Mouse (Mus musculus) forebrain, embryonic 12.5 days (tissue): ENCODE results near the gene Nr2f6. TPM values are rescaled to one million over a fixed set of nuclear protein-coding genes. Genes with fewer than 3 reads are reported as not detected.

ENCODE experiments used
- ATAC-seq: fragments of 200-750 bp; cut with Nextera tagmentation; 2 replicates; pipeline ENCODE4 v1.8.0; 2017; ENCODE audit warnings: moderate TSS enrichment; ENCODE audit not compliant: low FRiP score
- H3K27ac ChIP-seq: fragments of 300-500 bp; sonication (generic); 2 replicates; pipeline ENCODE4 v1.5.1; 2016; ENCODE audit warnings: mild to moderate bottlenecking
- H3K27me3 ChIP-seq: fragments of 300-500 bp; sonication (generic); 2 replicates; pipeline ENCODE4 v1.6.1; 2016; ENCODE audit warnings: mild to moderate bottlenecking
- H3K36me3 ChIP-seq: fragments of 300-500 bp; sonication (generic); replicated peaks from 2 replicates; pipeline ENCODE4 v1.6.1; 2016; ENCODE audit warnings: mild to moderate bottlenecking
- H3K4me1 ChIP-seq: fragments of 300-500 bp; sonication (generic); 2 replicates; pipeline ENCODE4 v1.6.1; 2016
- H3K4me2 ChIP-seq: fragments of 300-500 bp; sonication (generic); 2 replicates; pipeline ENCODE4 v1.6.1; 2016; ENCODE audit warnings: mild to moderate bottlenecking, moderate library complexity
- H3K4me3 ChIP-seq: fragments of 300-500 bp; sonication (generic); replicated peaks from 2 replicates; pipeline ENCODE4 v1.5.1; 2016; ENCODE audit warnings: mild to moderate bottlenecking
- H3K9ac ChIP-seq: fragments of 300-500 bp; sonication (generic); 2 replicates; pipeline ENCODE4 v1.6.1; 2016; ENCODE audit warnings: mild to moderate bottlenecking
- H3K9me3 ChIP-seq: fragments of 300-500 bp; sonication (generic); 2 replicates; pipeline ENCODE4 v1.6.1; 2016
- WGBS: fragments of 180-500 bp; shearing (Covaris S2); methylation state at CpG from one replicate; pipeline ENCODE4 v1.1.7; 2016; 5-methylcytosine and 5-hydroxymethylcytosine counted together
- polyA plus RNA-seq: library from polyadenylated mRNA; unstranded; fragments of >200 nt; fragmentation: Nextera tagmentation; extraction: Ambion mirVana; gene quantifications from 2 replicates; pipeline ENCODE4 v1.2.1, GENCODE M21; 2016

Gene Nr2f6
- polyA plus RNA-seq, 1 experiment from 2014 or later = 35.3 TPM

- H3K27ac ChIP-seq = no peak overlapping the region
- peaks cover 29% of the 10 kb centered on the region for H3K36me3 ChIP-seq
- no peaks in the 10 kb centered on the region for H3K9me3 ChIP-seq
- 86% methylated on average over 12 of the region's 12 CpGs for WGBS
- no peak overlapping the region for H3K4me2 ChIP-seq
- H3K9ac ChIP-seq = no peak overlapping the region
- H3K4me3 ChIP-seq = no peak overlapping the region
- H3K27me3 ChIP-seq = peaks cover 12% of the 10 kb centered on the region; the same call in 1 of the 2 replicates
- peaks cover 36% of the 10 kb centered on the region for H3K4me1 ChIP-seq
- ATAC-seq = no peak
These were observed 9.3 kb downstream of the Nr2f6 start for GRCm38 (mm10) chr8:71372427-71372826.

- peak within 1 kb of the TSS; percentile 48 for H3K9ac ChIP-seq
- under 1% methylated on average over 66 of the region's 68 CpGs for WGBS
These were observed 10.4 kb downstream of the Nr2f6 start, which contains the start of gene Ocel1 for GRCm38 (mm10) chr8:71371236-71371848. Gene Ocel1, plus strand, starts transcription at chr8:71371298.

GRCm38 (mm10) chr8:71370711-71371235, 11.0 kb downstream of the Nr2f6 start:
- no peaks in the 10 kb centered on the region for H3K27me3 ChIP-seq
- 29% methylated on average over 5 of the region's 5 CpGs for WGBS
- no peak overlapping the region for H3K27ac ChIP-seq
- peak overlapping the region; percentile 47 for H3K4me2 ChIP-seq
- no peak for ATAC-seq
- H3K4me3 ChIP-seq = peak overlapping the region; percentile 71
- H3K9me3 ChIP-seq = no peaks in the 10 kb centered on the region
- H3K4me1 ChIP-seq = peaks cover 30% of the 10 kb centered on the region
- no peak overlapping the region for H3K9ac ChIP-seq
- peaks cover 28% of the 10 kb centered on the region for H3K36me3 ChIP-seq

More at GRCm38 (mm10) chr8:71371236-71371848, 10.4 kb downstream of the Nr2f6 start, which contains the start of gene Ocel1:
- H3K4me3 ChIP-seq = peak within 1 kb of the TSS; percentile 71
- peaks cover 28% of the 10 kb centered on the region for H3K36me3 ChIP-seq
- H3K4me1 ChIP-seq = peaks cover 32% of the 10 kb centered on the region
- peaks cover 2% of the 10 kb centered on the region; the same call in 1 of the 2 replicates for H3K27me3 ChIP-seq
- peak within 1 kb of the TSS; percentile 74 for H3K27ac ChIP-seq
- ATAC-seq = peak; percentile 87
- H3K4me2 ChIP-seq = peak within 1 kb of the TSS; percentile 47
- no peaks in the 10 kb centered on the region for H3K9me3 ChIP-seq

- Histone ChIP-seq H3K9ac (no peak overlapping the region), H3K4me1 (peaks cover 24% of the 10 kb centered on the region), H3K27ac (no peak overlapping the region), H3K4me3 (no peak overlapping the region), H3K4me2 (no peak overlapping the region), H3K36me3 (peaks cover 21% of the 10 kb centered on the region), H3K9me3 (no peaks in the 10 kb centered on the region), H3K27me3 (no peaks in the 10 kb centered on the region)
- 94% methylated on average over 10 of the region's 10 CpGs for WGBS
- ATAC-seq = no peak
These were observed 12.6 kb downstream of the Nr2f6 start for GRCm38 (mm10) chr8:71369040-71369718.

GRCm38 (mm10) chr8:71368366-71368765, 13.4 kb downstream of the Nr2f6 start:
- Histone ChIP-seq H3K9me3 (no peaks in the 10 kb centered on the region), H3K4me3 (no peak overlapping the region), H3K4me1 (peaks cover 24% of the 10 kb centered on the region), H3K27ac (0 out of 2 replicates have a peak overlapping the region, but pooled peaks have one; percentile 84), H3K27me3 (no peaks in the 10 kb centered on the region), H3K9ac (no peak overlapping the region), H3K4me2 (peak overlapping the region; percentile 73; the same call in 1 of the 2 replicates), H3K36me3 (peaks cover 17% of the 10 kb centered on the region)
- ATAC-seq = no peak

GRCm38 (mm10) chr8:71367529-71368176, 14.1 kb downstream of the Nr2f6 start:
- ATAC-seq = 0 out of 2 replicates have a peak, but pooled peaks have one; percentile 1
- H3K4me1 ChIP-seq = peaks cover 24% of the 10 kb centered on the region
- peak overlapping the region; percentile 84 for H3K27ac ChIP-seq
- 59% methylated on average over 17 of the region's 17 CpGs for WGBS
- no peaks in the 10 kb centered on the region for H3K27me3 ChIP-seq
- H3K9me3 ChIP-seq = no peaks in the 10 kb centered on the region
- H3K9ac ChIP-seq = peak overlapping the region; percentile 49
- H3K4me2 ChIP-seq = peak overlapping the region; percentile 73
- peaks cover 13% of the 10 kb centered on the region for H3K36me3 ChIP-seq
- peak overlapping the region; percentile 52 for H3K4me3 ChIP-seq

GRCm38 (mm10) chr8:71366771-71367528, 14.8 kb downstream of the Nr2f6 start, which contains the start of gene Use1:
Gene Use1, plus strand, starts transcription at chr8:71366848.
- Histone ChIP-seq H3K27me3 (no peaks in the 10 kb centered on the region), H3K36me3 (peaks cover 13% of the 10 kb centered on the region), H3K9ac (peak within 1 kb of the TSS; percentile 49), H3K27ac (peak within 1 kb of the TSS; percentile 84), H3K4me2 (peak within 1 kb of the TSS; percentile 73), H3K4me1 (peaks cover 24% of the 10 kb centered on the region), H3K9me3 (no peaks in the 10 kb centered on the region), H3K4me3 (peak within 1 kb of the TSS; percentile 52)
- peak; percentile 81 for ATAC-seq
- under 1% methylated on average over 56 of the region's 56 CpGs for WGBS

GRCm38 (mm10) chr8:71358026-71358425, 23.7 kb downstream of the Nr2f6 start:
- Histone ChIP-seq H3K27me3 (no peaks in the 10 kb centered on the region), H3K9ac (no peak overlapping the region), H3K4me3 (no peak overlapping the region), H3K36me3 (peaks cover 82% of the 10 kb centered on the region), H3K4me1 (no peaks in the 10 kb centered on the region), H3K4me2 (no peak overlapping the region), H3K9me3 (no peaks in the 10 kb centered on the region), H3K27ac (no peak overlapping the region)
- ATAC-seq = no peak
- WGBS = 93% methylated on average over 3 of the region's 3 CpGs

GRCm38 (mm10) chr8:71351520-71351919, 30.2 kb downstream of the Nr2f6 start:
- ATAC-seq = no peak
- H3K27ac ChIP-seq = no peak overlapping the region
- no peaks in the 10 kb centered on the region for H3K27me3 ChIP-seq
- 90% methylated on average over 1 of the region's 1 CpGs for WGBS
- H3K4me3 ChIP-seq = no peak overlapping the region
- no peak overlapping the region for H3K9ac ChIP-seq
- peaks cover 100% of the 10 kb centered on the region for H3K36me3 ChIP-seq
- no peaks in the 10 kb centered on the region for H3K4me1 ChIP-seq
- H3K4me2 ChIP-seq = no peak overlapping the region
- no peaks in the 10 kb centered on the region for H3K9me3 ChIP-seq

GRCm38 (mm10) chr8:71351117-71351516, 30.6 kb downstream of the Nr2f6 start:
- Histone ChIP-seq H3K27me3 (no peaks in the 10 kb centered on the region), H3K9me3 (no peaks in the 10 kb centered on the region), H3K27ac (no peak overlapping the region), H3K9ac (no peak overlapping the region), H3K4me3 (no peak overlapping the region), H3K4me2 (no peak overlapping the region), H3K36me3 (peaks cover 100% of the 10 kb centered on the region), H3K4me1 (no peaks in the 10 kb centered on the region)
- 92% methylated on average over 3 of the region's 3 CpGs for WGBS
- ATAC-seq = no peak

GRCm38 (mm10) chr8:71346581-71346980, 35.2 kb downstream of the Nr2f6 start:
- no peak overlapping the region for H3K4me2 ChIP-seq
- no peaks in the 10 kb centered on the region for H3K27me3 ChIP-seq
- no peaks in the 10 kb centered on the region for H3K4me1 ChIP-seq
- H3K9ac ChIP-seq = no peak overlapping the region
- ATAC-seq = no peak
- H3K4me3 ChIP-seq = no peak overlapping the region
- WGBS = 81% methylated on average over 1 of the region's 1 CpGs
- H3K9me3 ChIP-seq = no peaks in the 10 kb centered on the region
- H3K27ac ChIP-seq = no peak overlapping the region
- H3K36me3 ChIP-seq = peaks cover 88% of the 10 kb centered on the region
